Mouse (Mus musculus): Measurements from ENCODE around the gene Ttyh1.

DNA sequence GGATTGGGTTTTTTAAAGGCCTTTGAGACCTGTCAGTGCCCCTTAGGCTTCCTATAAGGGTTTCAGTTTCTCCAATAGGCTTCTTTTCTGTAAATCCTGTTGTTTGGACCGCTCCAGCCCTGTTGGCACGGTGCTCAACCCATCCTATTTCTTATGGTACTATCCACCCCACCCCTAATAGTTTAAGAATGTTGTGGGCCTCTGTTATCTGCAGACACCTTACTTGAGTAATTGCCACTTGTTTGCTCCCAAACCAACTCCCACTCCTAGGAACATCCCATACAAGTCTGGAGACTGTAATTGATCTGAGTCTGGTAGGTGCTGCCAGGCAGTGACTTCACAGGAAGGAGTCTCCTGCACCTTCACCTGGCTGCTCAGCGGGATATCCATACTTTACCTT is 18.5 kb downstream of the Ttyh1 start:
- no peak for TF ChIP-seq CTCF (IDR thresholded peaks at IDR 0.05; ENCODE audit: low read depth)
- TF ChIP-seq EP300 (IDR thresholded peaks at IDR 0.05; ENCODE audit: low read depth): no peak
